Mouse (Mus musculus) neural tube, postnatal 0 days (tissue): ENCODE results near the gene Il10rb. TPM values are rescaled to one million over a fixed set of nuclear protein-coding genes. Genes with fewer than 3 reads are reported as not detected.

Source experiments
- polyA plus RNA-seq: library from polyadenylated mRNA; unstranded; fragments of >200 nt; fragmentation: Nextera tagmentation; extraction: Ambion mirVana; gene quantifications from 2 replicates; pipeline ENCODE4 v1.2.1, GENCODE M21; 2015

Il10rb gene
- polyA plus RNA-seq: 17.0 and 20.5 TPM in 2 replicates

GRCm38 (mm10) chr16:91405640-91406584, at the start of gene Il10rb:
TSS of gene Il10rb (plus strand) at chr16:91406164.

GRCm38 (mm10) chr16:91372577-91373472, 33.1 kb upstream of the Il10rb start, which contains the start of gene Ifnar2:
TSS of gene Ifnar2 (plus strand) at chr16:91372783.

GRCm38 (mm10) chr16:91391421-91391820, 14.5 kb upstream of the Il10rb start, which contains the start of gene Gm21970:
TSS of gene Gm21970 (plus strand) at chr16:91391721.

Other genes starting within 250 kb of the Il10rb start
- gene Olig2, start 180.7 kb upstream of the Il10rb start, polyA plus RNA-seq: 20.9 and 29.4 TPM in 2 replicates
- 187 and 204 TPM in 2 replicates for gene Olig1, start 136.4 kb upstream of the Il10rb start, polyA plus RNA-seq
- gene Ifnar2, start 33.4 kb upstream of the Il10rb start, polyA plus RNA-seq: 48.1 and 52.9 TPM in 2 replicates
- not detected in 2 replicates for gene Gm21970, start 14.4 kb upstream of the Il10rb start, polyA plus RNA-seq
- gene Ifnar1, start 79.1 kb downstream of the Il10rb start, polyA plus RNA-seq: 31.3 and 33.7 TPM in 2 replicates
- 134 and 141 TPM in 2 replicates for gene Ifngr2, start 140.9 kb downstream of the Il10rb start, polyA plus RNA-seq
- gene Tmem50b, start 191.6 kb downstream of the Il10rb start, polyA plus RNA-seq: 115 and 122 TPM in 2 replicates
- gene Dnajc28, start 212.9 kb downstream of the Il10rb start, polyA plus RNA-seq: 4.6 and 5.2 TPM in 2 replicates
- gene Gart, start 240.8 kb downstream of the Il10rb start, polyA plus RNA-seq: 45.5 and 47.5 TPM in 2 replicates
- 89.1 and 95.7 TPM in 2 replicates for gene Son, start 241.3 kb downstream of the Il10rb start, polyA plus RNA-seq